ENCODE assay signal across 10 mouse cellular contexts in genomic region chr5:112740651-112741050, GRCm38 (mm10).
DNase-seq lines count a peak whose midpoint lies in the region; ATAC-seq and TF ChIP-seq lines count a peak whose summit lies in the region.
"Had no signal": no experiment of that assay in that cellular context is flagged by ENCODE, and none has a peak within 500 bp of the region (broad histone marks: within the 10 kb centered on the region; RNA-seq: fewer than 3 reads in every experiment).

No protein-coding gene starts in this region.

- no peak overlapping the region for H3K9ac ChIP-seq in hindbrain, embryonic 11.5 days (ENCODE audit: low read depth, low read length)

- ATAC-seq in hindbrain, embryonic 11.5 days (ENCODE audit: low FRiP score): no peak
- ATAC-seq in inflammation-experienced regulatory T-cells, adult 6 months: no peak
- ATAC-seq: intestine, postnatal 0 days had no signal

- H3K36me3 ChIP-seq in hindbrain, embryonic 11.5 days (ENCODE audit: control insufficient read depth, insufficient read depth, low read length): no peaks in the 10 kb centered on the region

- WGBS in cerebellum, adult 2 months: 40% methylated on average over 12 of the region's 12 CpGs
- 78% methylated on average over 12 of the region's 12 CpGs for WGBS in hindbrain, embryonic 11.5 days

- no peak overlapping the region for H3K4me2 ChIP-seq in hindbrain, embryonic 11.5 days (replicated peaks; ENCODE audit: low read depth, low read length)

- no peak overlapping the region for H3K27ac ChIP-seq in cerebellum, adult 2 months (ENCODE audit: insufficient read depth, low read length)
- no peak overlapping the region for H3K27ac ChIP-seq in hindbrain, embryonic 11.5 days (ENCODE audit: low read depth, low read length)

- H3K4me1 ChIP-seq in cerebellum, adult 2 months (ENCODE audit: control insufficient read depth, insufficient read depth, low read length): peaks cover 13% of the 10 kb centered on the region
- no peaks in the 10 kb centered on the region for H3K4me1 ChIP-seq in hindbrain, embryonic 11.5 days (replicated peaks; ENCODE audit: control insufficient read depth, insufficient read depth, low read length)

- intact Hi-C loops in left cerebral cortex, postnatal 25 days (cut with DNase I): loop anchor here (5.0 kb wide), 1 partner anchor 38 kb away; no protein-coding TSS in a partner anchor

- no peaks in the 10 kb centered on the region for H3K27me3 ChIP-seq in cerebellum, adult 2 months (ENCODE audit: control insufficient read depth, insufficient read depth, low read length)
- no peaks in the 10 kb centered on the region; the same call in 1 of the 2 replicates for H3K27me3 ChIP-seq in hindbrain, embryonic 11.5 days (ENCODE audit: control insufficient read depth, insufficient read depth, low read length)

- TF ChIP-seq CTCF in cerebellum, adult 2 months (IDR thresholded peaks at IDR 0.05; ENCODE audit: borderline replicate concordance, insufficient read depth, low read depth, low read length): peak; percentile 63; the same call in 1 of the 2 replicates

- H3K9me3 ChIP-seq in hindbrain, embryonic 11.5 days (ENCODE audit: control insufficient read depth, low read length): no peaks in the 10 kb centered on the region

- no peak for TF ChIP-seq POLR2A in cerebellum, adult 2 months (IDR thresholded peaks at IDR 0.05; ENCODE audit: borderline replicate concordance, insufficient read depth, low read length)

- peak; percentile 59 for DNase-seq in R1 (ENCODE audit: low read depth, low spot score)
- peak; percentile 69 to 72 for DNase-seq in cerebellum, adult 2 months
- peak; percentile 35 for DNase-seq in hindbrain, embryonic 11.5 days (ENCODE audit: low spot score)
- DNase-seq in left cerebral cortex, postnatal 25 days (ENCODE audit: low spot score in 2 of 2): peak; percentile 54 to 85
- DNase-seq in lung, postnatal 25 days (ENCODE audit: low spot score): no peak
- DNase-seq in kidney, adult 9 months: no peak
- no peak for DNase-seq in lung, adult 18-20 months
- DNase-seq: gastrocnemius, postnatal 36 days had no signal

- H3K4me3 ChIP-seq in cerebellum, adult 2 months (replicated peaks; ENCODE audit: insufficient read depth, low read depth, low read length): no peak overlapping the region
- H3K4me3 ChIP-seq in hindbrain, embryonic 11.5 days (ENCODE audit: low read depth, low read length): no peak overlapping the region

Comparison
In these comparisons a context has a peak if more than half of its experiments do, and no peak if none do; other contexts are left out.
1. DNase-seq: peak in R1 (single experiment), cerebellum, adult 2 months (2 of 2), hindbrain, embryonic 11.5 days (single experiment) and left cerebral cortex, postnatal 25 days (2 of 2); none in lung, postnatal 25 days (single experiment), kidney, adult 9 months (single experiment) and lung, adult 18-20 months (0 of 2).